Mouse (Mus musculus): Measurements from ENCODE around the gene Tapt1. TPM values are rescaled to one million over a fixed set of nuclear protein-coding genes. Genes with fewer than 3 reads are reported as not detected.
A peak's percentile ranks its signal among the peaks of the same experiment; 100 is the strongest.

Tapt1 gene
- polyA plus RNA-seq, 1 experiment: 31.8 TPM

- H3K4me3 ChIP-seq (replicated peaks; ENCODE audit: extremely low read depth, low read depth, low read length): no peak overlapping the region
- TF ChIP-seq CTCF (IDR thresholded peaks at IDR 0.05; ENCODE audit: insufficient read depth, low read length) (no peak), POLR2A (IDR thresholded peaks at IDR 0.05; ENCODE audit: borderline replicate concordance, extremely low read depth, low read depth, low read length) (no peak)
- H3K4me1 ChIP-seq (ENCODE audit: control insufficient read depth, insufficient read depth, low read length): peaks cover 6% of the 10 kb centered on the region
- whole genome bisulfite sequencing: 27% methylated on average over 3 of the region's 3 CpGs
- peak; percentile 30 for DNase-seq
Measured at GRCm38 (mm10) chr5:44181669-44182068, 44.8 kb downstream of the Tapt1 start.

DNA sequence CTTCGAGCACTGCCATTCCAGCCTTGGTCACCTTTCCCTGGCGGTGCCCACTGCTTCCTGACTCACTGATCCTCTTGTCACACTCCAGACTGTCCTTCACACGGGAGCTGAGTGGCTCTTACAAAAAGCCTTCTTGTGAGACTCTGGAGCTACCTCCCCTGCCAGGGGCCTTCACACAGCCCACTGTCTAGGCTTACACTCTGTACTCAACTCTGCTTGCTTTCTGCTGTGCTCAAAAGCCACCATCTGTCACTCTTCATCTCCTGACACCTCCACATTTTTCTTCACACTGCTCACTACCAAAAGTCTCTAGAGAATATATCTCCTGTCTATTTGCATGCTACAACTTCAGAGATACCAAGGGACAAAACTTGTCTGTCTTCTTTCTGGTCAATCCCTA lies 46.0 kb downstream of the Tapt1 start:
- DNase-seq: no peak
- Histone ChIP-seq H3K4me3 (replicated peaks; ENCODE audit: extremely low read depth, low read depth, low read length) (no peak overlapping the region), H3K4me1 (ENCODE audit: control insufficient read depth, insufficient read depth, low read length) (peaks cover 6% of the 10 kb centered on the region)
- no peak for TF ChIP-seq CTCF (IDR thresholded peaks at IDR 0.05; ENCODE audit: insufficient read depth, low read length)
- TF ChIP-seq POLR2A (IDR thresholded peaks at IDR 0.05; ENCODE audit: borderline replicate concordance, extremely low read depth, low read depth, low read length): no peak
- 68% methylated on average over 3 of the region's 3 CpGs for WGBS

GRCm38 (mm10) chr5:44174046-44174445 lies 52.4 kb downstream of the Tapt1 start:
- 87% methylated on average over 5 of the region's 5 CpGs for WGBS
- H3K4me1 ChIP-seq (ENCODE audit: control insufficient read depth, insufficient read depth, low read length): no peaks in the 10 kb centered on the region
- DNase-seq: no peak
- no peak overlapping the region for H3K4me3 ChIP-seq (replicated peaks; ENCODE audit: extremely low read depth, low read depth, low read length)
- TF ChIP-seq POLR2A (IDR thresholded peaks at IDR 0.05; ENCODE audit: borderline replicate concordance, extremely low read depth, low read depth, low read length) (no peak), CTCF (IDR thresholded peaks at IDR 0.05; ENCODE audit: insufficient read depth, low read length) (no peak)

DNA sequence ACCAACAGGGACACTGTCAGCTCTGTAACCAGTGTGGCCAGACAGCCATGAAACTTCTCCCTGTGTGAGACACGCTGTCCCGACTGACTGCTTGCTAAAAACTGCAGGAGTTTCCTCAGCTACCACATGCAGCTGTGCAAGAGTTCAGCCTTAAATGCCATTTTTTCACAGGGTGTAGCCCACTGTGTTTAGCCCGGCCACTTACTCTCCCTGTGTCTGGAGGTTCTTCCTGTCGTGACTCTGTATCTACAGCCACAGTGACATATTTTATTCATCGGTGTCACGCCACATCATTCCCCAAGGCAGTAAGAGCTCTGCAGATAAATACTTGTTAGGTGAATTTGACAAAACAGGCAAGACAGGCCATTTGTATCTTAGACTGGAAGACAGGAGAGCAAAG lies 59.6 kb downstream of the Tapt1 start:
- Histone ChIP-seq H3K4me1 (ENCODE audit: control insufficient read depth, insufficient read depth, low read length) (no peaks in the 10 kb centered on the region), H3K4me3 (replicated peaks; ENCODE audit: extremely low read depth, low read depth, low read length) (no peak overlapping the region)
- DNase-seq: no peak
- WGBS: 65% methylated on average over 6 of the region's 6 CpGs
- no peak for TF ChIP-seq POLR2A (IDR thresholded peaks at IDR 0.05; ENCODE audit: borderline replicate concordance, extremely low read depth, low read depth, low read length)
- TF ChIP-seq CTCF (IDR thresholded peaks at IDR 0.05; ENCODE audit: insufficient read depth, low read length): no peak

GRCm38 (mm10) chr5:44165854-44166253 lies 60.6 kb downstream of the Tapt1 start:
- DNase-seq: no peak
- Histone ChIP-seq H3K4me3 (replicated peaks; ENCODE audit: extremely low read depth, low read depth, low read length) (no peak overlapping the region), H3K4me1 (ENCODE audit: control insufficient read depth, insufficient read depth, low read length) (no peaks in the 10 kb centered on the region)
- TF ChIP-seq POLR2A (IDR thresholded peaks at IDR 0.05; ENCODE audit: borderline replicate concordance, extremely low read depth, low read depth, low read length): no peak
- TF ChIP-seq CTCF (IDR thresholded peaks at IDR 0.05; ENCODE audit: insufficient read depth, low read length): peak; percentile 57
- 48% methylated on average over 2 of the region's 2 CpGs for WGBS

DNA sequence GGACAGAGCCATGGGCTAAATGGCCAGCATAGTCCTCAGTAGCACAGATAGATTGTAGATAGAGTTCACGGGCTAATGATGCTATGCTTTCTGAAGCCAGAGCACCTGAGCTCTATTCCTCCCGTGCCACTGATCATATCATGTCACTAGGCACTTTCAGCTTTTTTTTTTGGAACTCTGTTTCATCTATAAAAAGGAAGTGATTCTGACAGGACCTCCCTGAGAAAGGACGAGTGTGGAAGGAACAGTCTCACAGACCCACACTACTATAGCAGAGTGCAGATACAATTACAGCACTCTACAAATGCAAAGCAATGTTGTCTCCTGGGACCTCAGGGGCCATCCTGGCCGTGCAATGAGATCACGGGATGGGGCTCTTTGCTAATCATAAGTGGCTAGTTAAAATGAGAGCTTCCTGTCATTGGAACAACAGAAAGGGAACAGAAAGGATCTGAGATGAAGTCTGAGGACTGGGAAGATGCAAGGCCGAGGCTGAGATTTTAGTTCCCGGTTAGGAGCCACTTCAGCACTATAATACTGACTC lies 62.1 kb downstream of the Tapt1 start:
- DNase-seq: no peak
- H3K4me1 ChIP-seq (ENCODE audit: control insufficient read depth, insufficient read depth, low read length): no peaks in the 10 kb centered on the region
- WGBS: 51% methylated on average over 7 of the region's 7 CpGs
- TF ChIP-seq POLR2A (IDR thresholded peaks at IDR 0.05; ENCODE audit: borderline replicate concordance, extremely low read depth, low read depth, low read length) (no peak), CTCF (IDR thresholded peaks at IDR 0.05; ENCODE audit: insufficient read depth, low read length) (no peak)
- no peak overlapping the region for H3K4me3 ChIP-seq (replicated peaks; ENCODE audit: extremely low read depth, low read depth, low read length)

GRCm38 (mm10) chr5:44163318-44163717 lies 63.1 kb downstream of the Tapt1 start:
- no peak for DNase-seq
- H3K4me1 ChIP-seq (ENCODE audit: control insufficient read depth, insufficient read depth, low read length): no peaks in the 10 kb centered on the region
- 96% methylated on average over 3 of the region's 3 CpGs for WGBS
- no peak for TF ChIP-seq POLR2A (IDR thresholded peaks at IDR 0.05; ENCODE audit: borderline replicate concordance, extremely low read depth, low read depth, low read length)
- H3K4me3 ChIP-seq (replicated peaks; ENCODE audit: extremely low read depth, low read depth, low read length): no peak overlapping the region

DNA sequence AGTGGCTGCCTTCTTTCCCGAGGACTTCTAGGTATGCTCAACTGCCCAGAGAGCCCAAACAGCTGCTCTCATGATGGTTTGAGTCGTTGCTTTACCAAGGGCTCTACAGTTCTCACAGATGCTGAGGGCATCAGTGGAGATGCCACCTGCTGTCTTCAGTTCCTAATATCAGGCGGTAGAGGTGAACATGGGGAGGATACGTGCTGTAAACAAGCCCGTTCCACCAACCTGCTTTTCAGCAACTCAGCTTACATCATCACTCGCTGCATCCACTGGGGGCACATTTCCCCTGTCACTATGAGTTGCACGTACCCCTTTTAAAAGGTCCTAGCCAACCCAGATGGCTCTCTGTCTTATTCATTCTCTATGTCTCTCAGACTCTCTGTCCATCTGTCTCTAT lies 63.6 kb downstream of the Tapt1 start:
- H3K4me3 ChIP-seq (replicated peaks; ENCODE audit: extremely low read depth, low read depth, low read length): no peak overlapping the region
- no peaks in the 10 kb centered on the region for H3K4me1 ChIP-seq (ENCODE audit: control insufficient read depth, insufficient read depth, low read length)
- WGBS: 84% methylated on average over 7 of the region's 7 CpGs
- TF ChIP-seq POLR2A (IDR thresholded peaks at IDR 0.05; ENCODE audit: borderline replicate concordance, extremely low read depth, low read depth, low read length) (no peak), CTCF (IDR thresholded peaks at IDR 0.05; ENCODE audit: insufficient read depth, low read length) (no peak)
- no peak for DNase-seq

- 68% methylated on average over 4 of the region's 4 CpGs for WGBS
- Histone ChIP-seq H3K4me1 (ENCODE audit: control insufficient read depth, insufficient read depth, low read length) (no peaks in the 10 kb centered on the region), H3K4me3 (replicated peaks; ENCODE audit: extremely low read depth, low read depth, low read length) (no peak overlapping the region)
- TF ChIP-seq CTCF (IDR thresholded peaks at IDR 0.05; ENCODE audit: insufficient read depth, low read length) (no peak), POLR2A (IDR thresholded peaks at IDR 0.05; ENCODE audit: borderline replicate concordance, extremely low read depth, low read depth, low read length) (no peak)
- DNase-seq: no peak
Measured at GRCm38 (mm10) chr5:44159679-44160438, 66.6 kb downstream of the Tapt1 start.

DNA sequence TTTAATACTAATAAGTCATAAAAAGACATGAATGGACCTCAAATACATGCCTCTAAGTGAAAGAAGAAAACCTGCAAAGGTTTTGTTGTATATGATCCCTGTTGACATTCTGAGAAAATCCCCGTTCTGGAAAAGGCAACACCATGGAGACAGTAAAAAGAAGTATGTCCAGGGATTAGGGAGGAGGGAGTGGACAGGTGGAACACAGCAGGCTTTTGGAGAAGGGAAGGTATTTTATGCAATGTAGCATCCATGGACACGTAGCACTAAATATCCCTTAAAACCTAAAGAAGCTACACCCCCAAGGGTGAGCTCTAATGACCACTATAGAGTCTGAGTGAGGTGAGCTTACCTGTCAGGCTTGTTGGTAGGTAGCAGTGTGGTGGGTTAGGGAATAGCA lies 67.2 kb downstream of the Tapt1 start:
- Histone ChIP-seq H3K4me3 (replicated peaks; ENCODE audit: extremely low read depth, low read depth, low read length) (no peak overlapping the region), H3K4me1 (ENCODE audit: control insufficient read depth, insufficient read depth, low read length) (no peaks in the 10 kb centered on the region)
- TF ChIP-seq POLR2A (IDR thresholded peaks at IDR 0.05; ENCODE audit: borderline replicate concordance, extremely low read depth, low read depth, low read length): no peak
- no peak for TF ChIP-seq CTCF (IDR thresholded peaks at IDR 0.05; ENCODE audit: insufficient read depth, low read length)
- WGBS: 88% methylated on average over 2 of the region's 2 CpGs
- no peak for DNase-seq

Data from lung, adult 2 months (tissue).